Mouse (Mus musculus): ENCODE data around the gene Olfr1055. TPM values are rescaled to one million over a fixed set of nuclear protein-coding genes. Genes with fewer than 3 reads are reported as not detected.

The Olfr1055 gene
- total RNA-seq (2023): not detected

GRCm38 (mm10) chr2:86350184-86350583, at the start of gene Olfr1055:
TSS of gene Olfr1055 (minus strand) at chr2:86350284.

GRCm38 (mm10) chr2:86388461-86388860, 38.4 kb upstream of the Olfr1055 start, which contains the start of gene Olfr1058:
TSS of gene Olfr1058 (minus strand) at chr2:86388561.

GRCm38 (mm10) chr2:86378293-86378692, 28.2 kb upstream of the Olfr1055 start, which contains the start of gene Olfr1057:
TSS of gene Olfr1057 (minus strand) at chr2:86378393.

GRCm38 (mm10) chr2:86362369-86362768, 12.3 kb upstream of the Olfr1055 start, which contains the start of gene Olfr1056:
TSS of gene Olfr1056 (minus strand) at chr2:86362469.

GRCm38 (mm10) chr2:86335333-86335732, 14.8 kb downstream of the Olfr1055 start, which contains the start of gene Olfr1054:
TSS of gene Olfr1054 (minus strand) at chr2:86335433.

GRCm38 (mm10) chr2:86315184-86315583, 34.9 kb downstream of the Olfr1055 start, which contains the start of gene Olfr1053:
TSS of gene Olfr1053 (minus strand) at chr2:86315284.

Other genes starting within 250 kb of the Olfr1055 start
- gene Olfr1039, start 214.4 kb downstream of the Olfr1055 start, total RNA-seq (2023): not detected
- not detected for gene Olfr1040, start 203.6 kb downstream of the Olfr1055 start, total RNA-seq (2023)
- not detected for gene Olfr1042, start 188.4 kb downstream of the Olfr1055 start, total RNA-seq (2023)
- not detected for gene Olfr1043, start 182.8 kb downstream of the Olfr1055 start, total RNA-seq (2023)
- gene Olfr1044, start 172.5 kb downstream of the Olfr1055 start, total RNA-seq (2023): not detected
- not detected for gene Olfr52, start 164.6 kb downstream of the Olfr1055 start, total RNA-seq (2023)
- not detected for gene Olfr1045, start 147.3 kb downstream of the Olfr1055 start, total RNA-seq (2023)
- gene Olfr1046, start 131.0 kb downstream of the Olfr1055 start, total RNA-seq (2023): not detected
- not detected for gene Olfr1047, start 118.9 kb downstream of the Olfr1055 start, total RNA-seq (2023)
- gene Olfr1048, start 110.0 kb downstream of the Olfr1055 start, total RNA-seq (2023): not detected
- gene Olfr1049, start 92.0 kb downstream of the Olfr1055 start, total RNA-seq (2023): not detected
- gene Olfr1051, start 71.2 kb downstream of the Olfr1055 start, total RNA-seq (2023): not detected
- not detected for gene Olfr1052, start 57.8 kb downstream of the Olfr1055 start, total RNA-seq (2023)
- gene Olfr1053, start 35.0 kb downstream of the Olfr1055 start, total RNA-seq (2023): not detected
- not detected for gene Olfr1054, start 14.9 kb downstream of the Olfr1055 start, total RNA-seq (2023)
- gene Olfr1056, start 12.2 kb upstream of the Olfr1055 start, total RNA-seq (2023): not detected
- gene Olfr1057, start 28.1 kb upstream of the Olfr1055 start, total RNA-seq (2023): not detected
- not detected for gene Olfr1058, start 38.3 kb upstream of the Olfr1055 start, total RNA-seq (2023)
- gene Olfr1061, start 63.8 kb upstream of the Olfr1055 start, total RNA-seq (2023): not detected
- not detected for gene Olfr1062, start 76.5 kb upstream of the Olfr1055 start, total RNA-seq (2023)
- not detected for gene Olfr1065, start 100.3 kb upstream of the Olfr1055 start, total RNA-seq (2023)
- not detected for gene Olfr1066, start 106.0 kb upstream of the Olfr1055 start, total RNA-seq (2023)
- not detected for gene Olfr228, start 137.1 kb upstream of the Olfr1055 start, total RNA-seq (2023)
- not detected for gene Olfr1076, start 158.2 kb upstream of the Olfr1055 start, total RNA-seq (2023)
- not detected for gene Olfr1079, start 192.2 kb upstream of the Olfr1055 start, total RNA-seq (2023)
- not detected for gene Olfr1080, start 208.0 kb upstream of the Olfr1055 start, total RNA-seq (2023)
- gene Olfr1082, start 248.7 kb upstream of the Olfr1055 start, total RNA-seq (2023): not detected